Mouse (Mus musculus) erythroid progenitor cell, adult 5-6 weeks (primary cell): Measurements from ENCODE around the gene Gm37240. TPM values are rescaled to one million over a fixed set of nuclear protein-coding genes. Genes with fewer than 3 reads are reported as not detected.

Experiments used
- ATAC-seq: replicated peaks from 2 replicates; pipeline ENCODE4 v1.8.0; 2016; ENCODE audit warnings: moderate number of reproducible peaks, mild to moderate bottlenecking, moderate TSS enrichment, inconsistent platforms; ENCODE audit not compliant: poor library complexity, low FRiP score, severe bottlenecking
- total RNA-seq, 2 experiments: library from RNA; stranded (forward) in 1 of 2; stranded (reverse) in 1 of 2; fragments of 150-400 nt in 1 of 2; fragments of 186-747, 209-891 nt in 1 of 2; gene quantifications; 2 replicates each; pipeline versions ENCODE4 v1.2.3 to v1.2.4; 2015 to 2017; ENCODE audit warnings: low replicate concordance in 2 of 2

Gene Gm37240
- total RNA-seq, 2 experiments from 2014 or later, result not detected

GRCm38 (mm10) chr3:85703141-85703882 lies 184.0 kb downstream of the Gm37240 start:
- ATAC-seq, result no peak

- ATAC-seq, result no peak
Measured at GRCm38 (mm10) chr3:85698496-85698895, 188.8 kb downstream of the Gm37240 start.

DNA sequence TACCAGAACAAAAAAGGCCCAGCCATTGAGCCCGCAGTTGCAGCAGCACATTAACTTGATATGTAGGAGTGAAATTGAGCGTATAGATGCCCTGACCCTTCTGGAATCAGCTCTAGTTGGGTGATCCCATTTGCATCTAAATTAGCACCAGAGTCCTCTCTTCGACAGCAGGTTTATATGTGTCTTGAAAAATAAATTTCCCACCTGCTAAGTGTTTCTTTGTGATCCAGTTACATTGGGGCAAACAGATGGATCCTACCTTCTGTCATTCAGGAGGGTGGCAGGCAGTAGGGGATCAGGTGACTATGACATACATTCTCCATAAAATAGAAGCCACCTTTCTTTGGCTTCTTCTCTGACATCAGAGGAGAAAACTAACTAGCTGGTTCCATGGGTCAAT lies 192.3 kb downstream of the Gm37240 start:
- ATAC-seq, result no peak

DNA sequence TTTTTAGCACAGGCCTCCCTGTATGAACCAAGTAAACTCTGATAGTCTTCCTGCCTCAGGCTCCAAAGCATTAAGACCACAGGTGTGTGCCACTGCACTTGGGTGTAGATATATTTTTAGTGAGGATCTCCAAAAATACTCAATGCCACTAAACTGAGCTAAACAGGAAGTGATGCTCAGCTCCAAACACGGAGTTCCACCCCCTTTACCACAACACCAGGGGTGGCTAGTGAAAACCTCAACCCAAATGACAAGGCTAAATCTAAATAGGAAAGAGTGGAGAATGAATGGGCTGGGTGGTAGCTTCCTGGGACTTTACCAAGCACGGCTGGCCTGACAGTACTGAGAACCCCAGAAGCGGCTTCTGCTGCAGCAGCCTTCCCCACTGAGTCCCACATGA lies 194.3 kb downstream of the Gm37240 start:
- no peak for ATAC-seq

- no peak for ATAC-seq
Measured at GRCm38 (mm10) chr3:85691134-85691533, 196.2 kb downstream of the Gm37240 start.

DNA sequence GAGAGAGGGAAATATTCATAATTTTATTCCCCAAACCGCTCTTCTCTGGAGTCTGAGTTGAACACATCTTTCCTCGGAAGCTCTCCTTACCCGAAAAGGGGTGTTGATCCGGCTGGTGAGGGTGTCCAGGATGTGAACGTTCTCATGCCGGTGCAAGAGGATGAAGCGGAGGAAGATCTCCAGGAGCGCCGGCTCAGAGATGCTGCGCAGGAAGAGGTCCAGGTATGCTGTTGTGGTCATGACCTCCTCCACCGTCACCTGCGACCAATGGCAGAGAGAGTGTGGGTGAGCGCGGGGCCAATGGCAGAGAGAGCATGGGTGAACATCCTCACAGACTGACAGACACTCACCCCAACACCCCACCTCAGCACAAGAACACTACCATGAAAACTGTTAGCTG lies 199.0 kb downstream of the Gm37240 start:
- no peak for ATAC-seq

GRCm38 (mm10) chr3:85685271-85685670 lies 202.0 kb downstream of the Gm37240 start:
- ATAC-seq, result no peak

- ATAC-seq, result no peak
Measured at GRCm38 (mm10) chr3:85683618-85684017, 203.7 kb downstream of the Gm37240 start.

DNA sequence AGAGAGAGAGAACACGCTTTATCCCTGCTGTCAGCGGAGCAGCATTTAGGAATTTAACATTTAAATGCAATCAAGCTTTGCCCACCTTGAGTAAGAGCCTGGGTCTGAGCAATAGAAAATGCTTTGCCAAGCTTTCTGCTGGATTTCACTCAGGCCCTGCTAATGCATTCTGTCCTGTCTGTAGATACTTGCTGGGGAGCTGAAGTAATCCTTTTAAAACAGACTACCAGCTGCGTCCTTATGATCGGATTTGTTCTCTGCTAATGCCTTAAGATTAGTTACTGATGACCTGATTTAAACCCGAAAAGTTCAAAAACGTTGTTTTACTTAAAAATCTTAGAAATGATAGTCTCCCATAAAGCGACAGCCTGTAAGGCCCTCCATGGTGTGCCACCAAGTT lies 206.2 kb downstream of the Gm37240 start:
- ATAC-seq, result no peak

- no peak for ATAC-seq
Measured at GRCm38 (mm10) chr3:85679960-85680359, 207.4 kb downstream of the Gm37240 start.

- no peak for ATAC-seq
Measured at GRCm38 (mm10) chr3:85679312-85679933, 207.9 kb downstream of the Gm37240 start.

GRCm38 (mm10) chr3:85677952-85678351 lies 209.4 kb downstream of the Gm37240 start:
- no peak for ATAC-seq

DNA sequence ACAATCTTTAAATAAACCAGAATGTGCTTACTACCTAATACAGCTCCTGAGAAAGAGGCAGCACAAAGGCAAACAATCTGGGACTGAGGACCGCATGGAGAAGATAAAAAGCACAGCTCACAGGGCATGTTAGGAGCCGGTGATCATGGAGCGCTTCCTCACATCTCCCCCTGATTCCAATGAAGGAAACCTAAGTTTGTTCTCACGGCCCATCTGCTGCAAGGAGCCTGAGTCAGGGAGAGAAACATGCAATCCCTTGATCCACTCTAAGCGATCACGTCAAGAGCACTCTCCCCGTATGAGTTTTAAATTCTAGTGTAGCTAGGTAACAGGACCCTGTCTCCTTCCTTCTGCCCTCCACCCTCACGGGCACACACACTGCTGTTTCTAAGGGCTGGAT lies 210.2 kb downstream of the Gm37240 start:
- no peak for ATAC-seq

DNA sequence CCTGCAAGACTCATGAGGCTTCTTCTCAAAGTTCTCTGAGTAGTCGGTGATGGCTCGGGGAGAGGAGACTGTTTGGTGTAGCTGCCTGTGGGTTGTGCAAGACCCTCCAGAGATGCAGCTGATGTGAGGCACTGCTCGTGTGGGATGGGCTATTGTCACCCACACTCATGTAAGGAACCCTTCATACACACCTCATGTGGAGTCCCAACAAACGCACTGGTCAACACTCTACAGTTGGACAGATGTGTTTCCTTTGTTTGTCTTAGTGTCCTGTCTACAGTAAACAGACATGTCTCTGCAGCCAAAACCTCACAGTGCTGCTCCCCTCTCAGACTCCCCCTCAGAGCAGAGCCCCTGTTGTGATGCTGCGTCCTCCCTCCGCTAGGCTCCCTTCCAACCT lies 217.5 kb downstream of the Gm37240 start:
- no peak for ATAC-seq

DNA sequence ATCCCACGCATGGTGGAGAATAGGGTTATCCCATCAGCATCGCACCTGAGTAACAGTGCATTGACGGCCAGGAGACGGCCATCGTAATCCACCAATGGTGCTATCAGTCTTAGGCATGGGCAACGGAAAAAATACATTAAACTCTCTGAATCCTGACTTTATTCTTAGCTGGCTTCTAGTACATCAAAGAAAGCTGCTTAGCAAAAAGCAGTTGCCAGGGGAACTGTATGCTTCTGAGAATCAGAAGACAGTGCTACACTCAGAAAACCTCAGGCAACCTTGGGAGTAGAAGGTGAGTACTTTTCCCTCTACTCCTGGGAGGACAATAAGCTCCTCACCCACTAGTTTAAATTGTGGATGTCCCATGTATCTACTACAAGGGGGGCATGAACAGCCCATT lies 219.6 kb downstream of the Gm37240 start:
- no peak for ATAC-seq

DNA sequence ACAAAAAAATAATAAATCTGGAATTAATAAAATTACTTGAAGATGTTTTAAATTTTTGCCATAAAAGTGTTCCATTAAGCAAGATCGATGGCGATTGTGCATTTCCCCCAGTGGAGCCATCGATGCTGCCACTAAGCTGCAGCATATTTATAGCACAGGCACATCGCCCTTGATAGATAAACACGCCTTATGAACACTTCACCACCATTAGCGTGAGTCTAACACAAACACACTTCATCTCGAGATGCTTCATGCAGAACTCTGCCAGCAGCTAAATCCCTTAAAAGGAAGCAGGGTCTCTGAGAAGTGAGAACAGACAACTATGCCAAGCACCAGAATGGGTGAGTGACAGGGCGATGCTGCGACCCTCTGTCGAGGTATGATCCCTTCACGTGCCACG lies 220.6 kb downstream of the Gm37240 start:
- no peak for ATAC-seq

DNA sequence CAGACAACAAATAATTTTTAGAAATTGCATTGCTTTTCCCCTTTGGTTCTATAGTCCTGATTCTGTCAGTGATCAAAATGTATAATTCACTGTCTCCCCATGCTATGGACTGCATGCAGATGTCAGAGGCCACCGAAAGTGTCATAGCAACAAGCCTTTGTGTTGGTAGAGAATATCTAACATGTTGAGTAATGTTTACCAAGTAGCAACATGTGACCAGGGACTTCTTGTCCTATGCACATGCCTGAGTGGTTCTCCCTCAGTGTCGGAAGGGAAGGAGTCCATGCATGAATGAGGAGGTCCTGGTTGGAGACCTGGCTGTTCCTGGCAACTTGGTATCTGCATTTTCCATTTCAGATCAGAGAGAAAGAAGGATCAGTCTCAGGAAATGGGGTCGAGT lies 221.2 kb downstream of the Gm37240 start:
- ATAC-seq, result no peak

- ATAC-seq, result no peak
Measured at GRCm38 (mm10) chr3:85664591-85665171, 222.6 kb downstream of the Gm37240 start.

GRCm38 (mm10) chr3:85663826-85664225 lies 223.5 kb downstream of the Gm37240 start:
- ATAC-seq, result no peak

DNA sequence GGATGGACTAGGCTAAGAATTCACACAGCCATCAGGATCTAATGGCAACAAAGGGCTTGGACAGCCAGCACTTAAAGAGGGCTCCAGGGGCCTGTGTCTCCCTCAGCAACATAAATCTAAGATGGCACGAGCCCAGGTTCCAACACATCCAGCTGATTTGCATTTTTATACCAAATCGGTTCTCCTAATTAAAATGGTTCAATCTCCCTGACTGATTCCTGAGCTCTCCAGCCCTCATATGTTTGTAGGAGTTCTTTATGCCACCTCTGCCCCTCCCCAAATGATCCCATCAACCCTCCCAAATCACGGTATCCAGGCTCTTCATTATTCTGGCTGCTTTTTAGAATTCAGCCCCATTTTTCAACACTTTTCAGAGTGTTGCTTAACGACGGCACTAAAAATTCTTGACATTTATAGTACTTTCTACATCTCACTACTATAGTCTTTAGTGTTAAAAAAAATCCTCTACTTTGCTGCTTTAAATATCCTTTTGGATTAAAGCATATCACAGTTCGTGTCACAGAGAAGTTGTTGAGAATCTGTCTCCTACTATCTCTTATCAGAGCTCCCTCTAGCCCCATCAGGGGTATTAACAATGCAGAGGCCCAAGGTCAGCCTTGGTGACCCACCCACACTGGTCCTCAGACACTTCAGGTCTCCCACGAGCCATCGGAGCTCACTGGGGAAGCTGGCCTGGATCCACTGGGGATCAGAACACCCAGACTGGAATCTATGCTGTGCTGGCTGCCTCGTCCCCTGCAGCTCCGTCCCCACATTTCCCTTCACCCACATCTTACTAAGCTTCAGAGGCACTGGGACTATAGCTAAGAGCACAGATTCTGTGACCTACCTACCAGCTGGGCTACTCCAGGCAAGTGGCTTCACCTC lies 225.1 kb downstream of the Gm37240 start:
- ATAC-seq, result no peak
